27 mouse cellular contexts compared by ENCODE assay signal in genomic region chr10:59011415-59011814, GRCm38 (mm10).
"Had no signal": no experiment of that assay in that cellular context is flagged by ENCODE, and none has a peak within 500 bp of the region (broad histone marks: within the 10 kb centered on the region; RNA-seq: fewer than 3 reads in every experiment).

No protein-coding gene starts in this region.

- H3K4me3 ChIP-seq: heart, adult 2 months; heart, embryonic 13.5 days; heart, embryonic 15.5 days; hindbrain, embryonic 13.5 days; hindbrain, embryonic 15.5 days; kidney, embryonic 15.5 days; limb, embryonic 13.5 days; limb, embryonic 15.5 days; liver, embryonic 13.5 days; liver, embryonic 15.5 days had no signal

- ATAC-seq: hindbrain, postnatal 0 days; intestine, embryonic 16.5 days; liver, postnatal 0 days had no signal

- H3K27me3 ChIP-seq: heart, embryonic 13.5 days; heart, embryonic 15.5 days; hindbrain, embryonic 13.5 days; hindbrain, embryonic 15.5 days; kidney, embryonic 15.5 days; limb, embryonic 13.5 days; limb, embryonic 15.5 days; liver, embryonic 13.5 days; liver, embryonic 15.5 days had no signal

- H3K4me2 ChIP-seq: heart, embryonic 11.5 days; heart, embryonic 13.5 days; heart, embryonic 15.5 days; hindbrain, embryonic 13.5 days; hindbrain, embryonic 15.5 days; kidney, embryonic 15.5 days; limb, embryonic 13.5 days; limb, embryonic 15.5 days; liver, embryonic 13.5 days; liver, embryonic 15.5 days had no signal

- H3K27ac ChIP-seq: heart, adult 2 months; heart, embryonic 13.5 days; heart, embryonic 15.5 days; hindbrain, embryonic 13.5 days; hindbrain, embryonic 15.5 days; hindbrain, postnatal 0 days; kidney, embryonic 15.5 days; kidney, postnatal 0 days; limb, embryonic 13.5 days; limb, embryonic 15.5 days; liver, embryonic 13.5 days; liver, embryonic 15.5 days had no signal

- H3K9me3 ChIP-seq: heart, embryonic 13.5 days; heart, embryonic 15.5 days; hindbrain, embryonic 13.5 days; hindbrain, embryonic 15.5 days; kidney, embryonic 15.5 days; limb, embryonic 13.5 days; limb, embryonic 15.5 days; liver, embryonic 13.5 days; liver, embryonic 15.5 days had no signal

- H3K4me1 ChIP-seq: heart, embryonic 13.5 days; heart, embryonic 15.5 days; hindbrain, embryonic 13.5 days; hindbrain, embryonic 15.5 days; kidney, embryonic 15.5 days; limb, embryonic 13.5 days; limb, embryonic 15.5 days; liver, embryonic 13.5 days; liver, embryonic 15.5 days had no signal

- H3K9ac ChIP-seq: heart, embryonic 13.5 days; heart, embryonic 15.5 days; hindbrain, embryonic 13.5 days; hindbrain, embryonic 15.5 days; kidney, embryonic 15.5 days; limb, embryonic 13.5 days; limb, embryonic 15.5 days; liver, embryonic 13.5 days; liver, embryonic 15.5 days; liver, postnatal 0 days had no signal

- H3K36me3 ChIP-seq: heart, embryonic 13.5 days; heart, embryonic 15.5 days; hindbrain, embryonic 13.5 days; hindbrain, embryonic 15.5 days; kidney, embryonic 15.5 days; limb, embryonic 13.5 days; limb, embryonic 15.5 days; liver, embryonic 13.5 days; liver, embryonic 15.5 days had no signal

- DNase-seq: gastrocnemius, postnatal 14 days; gastrocnemius, postnatal 36 days; heart, adult 2 months; heart, postnatal 14 days; heart, postnatal 36 days; kidney, adult 11 months; kidney, adult 2 months; kidney, adult 9 months; kidney, postnatal 14 days; kidney, postnatal 36 days; layer of hippocampus, adult 9-11 months; layer of hippocampus, postnatal 36 days; left cerebral cortex, postnatal 4 days; liver, embryonic 13.5 days; liver, postnatal 0 days had no signal
